In the genomic region with DNA sequence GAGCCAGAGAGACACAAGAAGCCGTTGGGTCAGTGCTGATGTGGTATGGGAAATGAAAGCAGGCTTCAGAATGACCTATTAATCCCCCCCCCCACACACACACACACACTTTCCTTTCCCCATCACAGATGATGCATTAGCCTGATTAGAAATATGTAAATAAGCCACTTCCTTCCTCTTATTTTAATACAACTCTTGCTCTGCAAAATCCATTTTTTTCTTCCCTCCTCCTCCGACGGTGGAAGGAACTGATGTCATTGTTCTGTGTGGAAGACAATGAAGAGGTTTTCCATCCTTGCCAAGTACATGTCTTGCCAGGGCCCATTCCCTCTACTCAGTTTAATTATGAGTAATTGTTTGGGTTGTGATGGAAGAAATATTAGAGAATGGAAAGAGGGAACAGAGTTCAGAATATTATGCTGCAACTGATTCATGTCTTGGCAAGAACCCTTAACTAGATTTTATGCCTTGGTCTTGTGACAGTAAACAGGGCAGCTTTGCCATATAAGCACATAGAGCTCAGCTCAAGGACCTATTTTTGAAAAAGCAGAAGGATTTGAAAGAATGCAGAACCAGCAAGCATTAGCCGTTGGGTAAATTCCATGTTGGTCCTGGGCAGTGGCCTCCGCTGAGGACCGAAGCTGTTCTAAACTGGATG, we compare ENCODE assay signal across 8 mouse cellular contexts. TPM values are rescaled to one million over a fixed set of nuclear protein-coding genes. Genes with fewer than 3 reads are reported as not detected.
A peak's percentile ranks its signal among the peaks of the same experiment; 100 is the strongest.
DNase-seq lines count a peak whose midpoint lies in the region; ATAC-seq and TF ChIP-seq lines count a peak whose summit lies in the region.
"Had no signal": no experiment of that assay in that cellular context is flagged by ENCODE, and none has a peak within 500 bp of the region (broad histone marks: within the 10 kb centered on the region; RNA-seq: fewer than 3 reads in every experiment).

No protein-coding gene starts in this region.

- no peaks in the 10 kb centered on the region for H3K79me2 ChIP-seq in CH12.LX (replicated peaks; ENCODE audit: control insufficient read depth, extremely low read depth, insufficient read depth, poor library complexity, severe bottlenecking)

- no peak overlapping the region for H3K4me3 ChIP-seq in CH12.LX (replicated peaks in 1 of 3; ENCODE audit: low read depth in 2 of 3, low read length in 2 of 3, poor library complexity in 1 of 3)
- H3K4me3 ChIP-seq in heart, embryonic 16.5 days (ENCODE audit: low read length), result no peak overlapping the region
- no peak overlapping the region for H3K4me3 ChIP-seq in lung, postnatal 0 days (ENCODE audit: low read depth, low read length)
- H3K4me3 ChIP-seq in forebrain, embryonic 11.5 days (ENCODE audit: low read depth, low read length), result no peak overlapping the region
- H3K4me3 ChIP-seq: embryonic facial prominence, embryonic 12.5 days had no signal

- in situ Hi-C loops in CH12.LX (cut with MboI; ENCODE audit: low pct_ligation_motif_present, low pct_unique_long_range_greater_than_20kb, low sequenced_read_pairs), result no loop called here

- dilution Hi-C loops in CH12.LX (cut with MboI; ENCODE audit: extremely low pct_ligation_motif_present, extremely low pct_unique_long_range_greater_than_20kb, low sequenced_read_pairs), result no loop called here

- TF ChIP-seq POLR2A in CH12.LX (IDR thresholded peaks at IDR 0.05; ENCODE audit: low read depth, low read length), result no peak

- no peaks in the 10 kb centered on the region for H3K36me3 ChIP-seq in CH12.LX (replicated peaks in 1 of 2; ENCODE audit: control insufficient read depth in 1 of 2, insufficient read depth in 1 of 2, low read length in 1 of 2)
- H3K36me3 ChIP-seq in heart, embryonic 16.5 days (ENCODE audit: control insufficient read depth, insufficient read depth), result no peaks in the 10 kb centered on the region
- H3K36me3 ChIP-seq in lung, postnatal 0 days (ENCODE audit: insufficient read depth, low read length), result no peaks in the 10 kb centered on the region
- H3K36me3 ChIP-seq in forebrain, embryonic 11.5 days (ENCODE audit: control insufficient read depth, insufficient read depth, low read length), result no peaks in the 10 kb centered on the region
- H3K36me3 ChIP-seq: embryonic facial prominence, embryonic 12.5 days had no signal

- peaks cover 0 to 20% of the 10 kb centered on the region in 2 experiments; a peak in 2 of 4 replicates for H3K4me1 ChIP-seq in CH12.LX (ENCODE audit: control insufficient read depth in 1 of 2, insufficient read depth in 2 of 2)
- H3K4me1 ChIP-seq in heart, embryonic 16.5 days (ENCODE audit: control insufficient read depth, insufficient read depth, low read length), result 0 out of 2 replicates have a peak, but pooled peaks cover 4% of the 10 kb centered on the region
- H3K4me1 ChIP-seq in lung, postnatal 0 days (ENCODE audit: insufficient read depth, low read depth, low read length), result peaks cover 14% of the 10 kb centered on the region; the same call in 1 of the 2 replicates
- no peaks in the 10 kb centered on the region for H3K4me1 ChIP-seq in forebrain, embryonic 11.5 days (replicated peaks; ENCODE audit: control insufficient read depth, insufficient read depth, low read length)
- H3K4me1 ChIP-seq: embryonic facial prominence, embryonic 12.5 days had no signal

- no peak overlapping the region for H3K9ac ChIP-seq in CH12.LX (ENCODE audit: insufficient read depth, low read depth)
- H3K9ac ChIP-seq in heart, embryonic 16.5 days (ENCODE audit: low read length), result no peak overlapping the region
- H3K9ac ChIP-seq in lung, postnatal 0 days (replicated peaks; ENCODE audit: low read depth), result no peak overlapping the region
- no peak overlapping the region for H3K9ac ChIP-seq in forebrain, embryonic 11.5 days (ENCODE audit: low read length)
- H3K9ac ChIP-seq: embryonic facial prominence, embryonic 12.5 days had no signal

- TF ChIP-seq EP300 in CH12.LX (IDR thresholded peaks at IDR 0.05; ENCODE audit: low read length), result no peak
- TF ChIP-seq EP300 in lung, postnatal 0 days (IDR thresholded peaks at IDR 0.05), result peak; percentile 92

- H3K27ac ChIP-seq in CH12.LX (ENCODE audit: insufficient read depth, low read depth), result no peak overlapping the region
- peak overlapping the region; percentile 69 for H3K27ac ChIP-seq in heart, embryonic 16.5 days (ENCODE audit: low read length)
- H3K27ac ChIP-seq in lung, postnatal 0 days (ENCODE audit: low read length), result peak overlapping the region; percentile 80
- H3K27ac ChIP-seq in forebrain, embryonic 11.5 days (ENCODE audit: low read depth, low read length), result no peak overlapping the region
- H3K27ac ChIP-seq: embryonic facial prominence, embryonic 12.5 days had no signal

- WGBS in heart, embryonic 16.5 days, result 58% methylated on average over 6 of the region's 6 CpGs
- 39% methylated on average over 6 of the region's 6 CpGs for WGBS in lung, postnatal 0 days
- WGBS in forebrain, embryonic 11.5 days, result 90% methylated on average over 6 of the region's 6 CpGs

- H3K9me3 ChIP-seq in CH12.LX (replicated peaks; ENCODE audit: low read length), result no peaks in the 10 kb centered on the region
- no peaks in the 10 kb centered on the region for H3K9me3 ChIP-seq in heart, embryonic 16.5 days (replicated peaks; ENCODE audit: control insufficient read depth, low read length)
- no peaks in the 10 kb centered on the region for H3K9me3 ChIP-seq in lung, postnatal 0 days (ENCODE audit: low read length)
- H3K9me3 ChIP-seq in forebrain, embryonic 11.5 days (ENCODE audit: control insufficient read depth, low read length), result no peaks in the 10 kb centered on the region
- H3K9me3 ChIP-seq: embryonic facial prominence, embryonic 12.5 days had no signal

- DNase-seq in CH12.LX (ENCODE audit: extremely low read depth) (no peak), adipocyte (ENCODE audit: low spot score) (peak; percentile 78)
- DNase-seq in lung, postnatal 0 days (ENCODE audit: low spot score), result peak; percentile 86
- no peak for DNase-seq in forebrain, embryonic 11.5 days (ENCODE audit: low spot score)
- DNase-seq in B cell, adult 2 months, result no peak
- DNase-seq in cerebellum, adult 18-20 months, result no peak

- no peak for TF ChIP-seq CTCF in CH12.LX (conservative IDR thresholded peaks at IDR 0.05 in 1 of 2, IDR thresholded peaks at IDR 0.05 in 1 of 2; ENCODE audit: low read depth in 2 of 2, low read length in 2 of 2)
- TF ChIP-seq CTCF in lung, postnatal 0 days (IDR thresholded peaks at IDR 0.05), result no peak

- peak overlapping the region; percentile 17; the same call in 1 of the 2 replicates for H3K4me2 ChIP-seq in CH12.LX (ENCODE audit: insufficient read depth, low read depth, poor library complexity, severe bottlenecking)
- H3K4me2 ChIP-seq in heart, embryonic 16.5 days (ENCODE audit: low read depth, low read length), result no peak overlapping the region
- peak overlapping the region; percentile 22; the same call in 1 of the 2 replicates for H3K4me2 ChIP-seq in lung, postnatal 0 days (replicated peaks; ENCODE audit: low read depth, low read length)
- no peak overlapping the region for H3K4me2 ChIP-seq in forebrain, embryonic 11.5 days (ENCODE audit: low read depth, low read length, severe bottlenecking)
- H3K4me2 ChIP-seq: embryonic facial prominence, embryonic 12.5 days had no signal

- no peak for TF ChIP-seq RAD21 in CH12.LX (IDR thresholded peaks at IDR 0.05; ENCODE audit: low read depth, low read length)

- H3K27me3 ChIP-seq in CH12.LX (replicated peaks), result no peaks in the 10 kb centered on the region
- no peaks in the 10 kb centered on the region for H3K27me3 ChIP-seq in heart, embryonic 16.5 days (ENCODE audit: control insufficient read depth, insufficient read depth, low read length)
- no peaks in the 10 kb centered on the region for H3K27me3 ChIP-seq in lung, postnatal 0 days (replicated peaks; ENCODE audit: insufficient read depth, low read length)
- no peaks in the 10 kb centered on the region for H3K27me3 ChIP-seq in forebrain, embryonic 11.5 days (ENCODE audit: control insufficient read depth, insufficient read depth, low read length)
- H3K27me3 ChIP-seq: embryonic facial prominence, embryonic 12.5 days had no signal

- peak; percentile 67 for ATAC-seq in heart, embryonic 16.5 days (replicated peaks; ENCODE audit: extremely low read depth, insufficient read depth, low FRiP score)
- peak; percentile 88 for ATAC-seq in lung, postnatal 0 days
- no peak for ATAC-seq in forebrain, embryonic 11.5 days (replicated peaks; ENCODE audit: low FRiP score)

TF ChIP-seq in CH12.LX, 34 proteins besides CTCF, POLR2A, EP300 and RAD21 (continues in another document):
- no peak for TF ChIP-seq RCOR1 (conservative IDR thresholded peaks at IDR 0.05; ENCODE audit: low read depth, low read length)
- TF ChIP-seq TCF12 (IDR thresholded peaks at IDR 0.05; ENCODE audit: low read depth, low read length), result no peak
- no peak for TF ChIP-seq MAFK (IDR thresholded peaks at IDR 0.05; ENCODE audit: insufficient replicate concordance, low read length)
- no peak for TF ChIP-seq MXI1 (IDR thresholded peaks at IDR 0.05; ENCODE audit: low read depth, low read length)
- TF ChIP-seq ZKSCAN1 (IDR thresholded peaks at IDR 0.05; ENCODE audit: borderline replicate concordance, low read depth, low read length), result no peak
- no peak for TF ChIP-seq USF1 (IDR thresholded peaks at IDR 0.05; ENCODE audit: low read depth, low read length)
- no peak for TF ChIP-seq UBTF (IDR thresholded peaks at IDR 0.05; ENCODE audit: low read depth, low read length)
- TF ChIP-seq CHD1 (IDR thresholded peaks at IDR 0.05; ENCODE audit: low read depth, low read length), result no peak
- no peak for TF ChIP-seq POLR2AphosphoS2 (IDR thresholded peaks at IDR 0.05; ENCODE audit: low read depth, low read length)
- TF ChIP-seq ZMIZ1 (IDR thresholded peaks at IDR 0.05; ENCODE audit: low read depth, low read length), result no peak
- TF ChIP-seq JUND (conservative IDR thresholded peaks at IDR 0.05; ENCODE audit: low read depth, low read length), result no peak
- no peak for TF ChIP-seq MEF2A (IDR thresholded peaks at IDR 0.05; ENCODE audit: borderline replicate concordance, low read depth, low read length)
- no peak for TF ChIP-seq BHLHE40 (IDR thresholded peaks at IDR 0.05; ENCODE audit: low read depth, low read length)

RNA-seq across cellular contexts. Expression of a gene that starts 50.1 kb away (rescaled TPM):
- total RNA-seq in CH12.LX (2012; rRNA removed), result 63.3 and 66.5 TPM in 2 replicates
- total RNA-seq in CH12.LX (2014; rRNA removed), result 98.8 and 105 TPM in 2 replicates
- 95.8 and 96.3 TPM in 2 replicates for polyA plus RNA-seq in CH12.LX (2012; ENCODE audit: insufficient read length, low read depth)
- 45.3 and 47.0 TPM in 2 replicates for polyA plus RNA-seq in heart, embryonic 16.5 days (2015; fragmentation: Nextera tagmentation; extraction: Ambion mirVana)
- 30.6 and 31.4 TPM in 2 replicates for polyA plus RNA-seq in lung, postnatal 0 days (2015; fragmentation: Nextera tagmentation; extraction: Ambion mirVana)
- 68.9 and 71.6 TPM in 2 replicates for polyA plus RNA-seq in forebrain, embryonic 11.5 days (2014; fragmentation: Nextera tagmentation; extraction: Ambion mirVana)

RNA-seq across cellular contexts. Expression of a gene that starts 50.3 kb away (rescaled TPM):
- total RNA-seq in CH12.LX (2012; rRNA removed) (107 and 136 TPM in 2 replicates), CH12.LX (2014; rRNA removed) (91.0 and 105 TPM in 2 replicates)
- polyA plus RNA-seq in CH12.LX (2012; ENCODE audit: insufficient read length, low read depth), result 197 and 199 TPM in 2 replicates
- 60.3 and 64.9 TPM in 2 replicates for polyA plus RNA-seq in heart, embryonic 16.5 days (2015; fragmentation: Nextera tagmentation; extraction: Ambion mirVana)
- polyA plus RNA-seq in lung, postnatal 0 days (2015; fragmentation: Nextera tagmentation; extraction: Ambion mirVana), result 39.9 and 41.6 TPM in 2 replicates
- polyA plus RNA-seq in forebrain, embryonic 11.5 days (2014; fragmentation: Nextera tagmentation; extraction: Ambion mirVana), result 87.0 and 92.6 TPM in 2 replicates

Comparison
In these comparisons a context has a peak if more than half of its experiments do, and no peak if none do; other contexts are left out.
1. DNase-seq: peak in adipocyte (single experiment) and lung, postnatal 0 days (single experiment); none in CH12.LX (single experiment), forebrain, embryonic 11.5 days (single experiment), B cell, adult 2 months (0 of 2) and cerebellum, adult 18-20 months (0 of 2).
2. H3K27ac ChIP-seq: peak in heart, embryonic 16.5 days (single experiment) and lung, postnatal 0 days (single experiment); none in CH12.LX (single experiment) and forebrain, embryonic 11.5 days (single experiment).
3. H3K4me2 ChIP-seq: peak in CH12.LX (single experiment) and lung, postnatal 0 days (single experiment); none in heart, embryonic 16.5 days (single experiment) and forebrain, embryonic 11.5 days (single experiment).